Mouse (Mus musculus) frontal cortex, adult 2 months (tissue): ENCODE results near the gene P2ry13. TPM values are rescaled to one million over a fixed set of nuclear protein-coding genes. Genes with fewer than 3 reads are reported as not detected.
A peak's percentile ranks its signal among the peaks of the same experiment; 100 is the strongest.

Experiments used
- DNase-seq, 2 experiments: peaks; one replicate each; pipeline ENCODE4 v3.0.0; 2022; ENCODE audit warnings: low spot score in 1 of 2; ENCODE audit errors: extremely low spot score in 1 of 2
- polyA plus RNA-seq: library from polyadenylated mRNA; depleted of rRNA; stranded (reverse); fragments of >200 nt; gene quantifications from 2 replicates; pipeline ENCODE4 v1.2.3, GENCODE M21; 2012

Gene P2ry13
- polyA plus RNA-seq, 1 experiment, result 18.0 TPM

GRCm38 (mm10) chr3:59203802-59204520, 6.7 kb downstream of the P2ry13 start:
- DNase-seq, result no peak

DNA sequence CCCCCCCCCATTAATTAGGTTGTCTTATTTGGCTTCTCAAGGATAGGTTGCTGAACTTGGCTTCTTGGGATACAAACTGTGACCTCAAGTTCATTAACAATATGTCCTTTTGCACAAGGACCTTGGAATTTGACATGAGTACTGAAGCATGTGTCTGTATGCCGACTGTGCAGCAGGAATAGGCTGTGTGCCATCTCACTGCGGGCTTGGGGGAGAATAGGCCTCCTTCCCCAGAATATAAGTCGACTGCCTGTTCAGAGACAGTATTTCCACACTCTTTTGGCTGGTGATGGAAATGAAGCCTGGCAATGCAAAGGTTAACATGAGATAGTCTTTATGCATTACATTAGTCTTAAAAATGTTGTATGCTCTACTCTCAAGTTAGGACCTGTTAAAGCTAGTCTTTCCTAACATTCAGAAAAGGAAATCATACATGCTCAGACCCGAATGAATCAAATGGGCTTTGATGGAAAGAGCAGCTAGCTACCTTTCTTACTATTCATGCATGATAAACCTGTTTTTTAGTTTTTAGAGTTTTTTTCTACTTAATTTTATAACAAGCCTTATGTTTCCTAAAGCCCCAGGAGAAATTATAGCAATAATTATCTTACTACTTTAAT, 13.2 kb downstream of the P2ry13 start:
- DNase-seq, result no peak

DNA sequence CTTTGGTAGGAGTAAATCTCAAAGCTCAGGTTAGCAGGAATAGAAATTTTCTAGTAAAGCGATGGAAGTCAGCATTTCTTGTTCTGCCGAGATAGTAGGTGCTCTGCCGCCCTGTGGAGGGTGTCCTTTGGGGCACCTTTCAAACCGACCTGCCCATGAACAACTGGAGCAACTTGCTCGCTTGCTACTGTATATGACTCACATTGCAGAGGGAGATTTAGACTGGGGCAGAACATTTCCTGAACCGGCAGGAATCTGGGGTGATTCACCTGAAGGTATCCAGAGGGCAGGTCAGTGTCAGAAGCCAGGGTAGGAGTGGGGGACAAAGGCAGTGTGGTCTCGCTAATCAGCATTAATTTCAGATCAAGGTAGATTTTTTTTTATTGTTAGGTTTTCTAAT, 15.7 kb downstream of the P2ry13 start, which contains the start of gene Gpr87:
Gene Gpr87 (minus strand): TSS at position 167 of the 400 bp plus-strand sequence.
- DNase-seq, result no peak

- DNase-seq, result no peak
Observed at GRCm38 (mm10) chr3:59194099-59194498, 16.6 kb downstream of the P2ry13 start.

DNA sequence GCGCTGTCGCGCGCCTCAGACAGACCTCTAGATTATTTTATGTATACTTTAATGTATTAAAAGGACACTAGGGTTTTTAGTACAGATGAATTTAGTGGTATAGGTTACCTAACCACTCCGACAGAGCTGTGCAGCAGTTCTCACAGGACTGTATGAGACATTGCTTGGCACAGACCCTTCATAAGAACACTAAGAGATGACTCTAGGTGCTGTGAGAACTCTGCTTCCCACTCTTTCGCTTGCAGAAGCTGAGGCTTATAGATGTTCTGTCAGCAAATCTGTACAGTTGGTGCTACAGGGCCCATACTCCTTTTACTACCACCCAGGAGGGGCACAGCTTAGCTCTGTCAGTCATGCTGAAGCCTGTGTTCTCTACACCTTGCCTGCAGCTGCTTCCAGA, 19.0 kb downstream of the P2ry13 start:
- no peak for DNase-seq

GRCm38 (mm10) chr3:59187336-59187735, 23.3 kb downstream of the P2ry13 start:
- DNase-seq, result no peak

- DNase-seq, result no peak
Observed at GRCm38 (mm10) chr3:59185662-59186061, 25.0 kb downstream of the P2ry13 start.

DNA sequence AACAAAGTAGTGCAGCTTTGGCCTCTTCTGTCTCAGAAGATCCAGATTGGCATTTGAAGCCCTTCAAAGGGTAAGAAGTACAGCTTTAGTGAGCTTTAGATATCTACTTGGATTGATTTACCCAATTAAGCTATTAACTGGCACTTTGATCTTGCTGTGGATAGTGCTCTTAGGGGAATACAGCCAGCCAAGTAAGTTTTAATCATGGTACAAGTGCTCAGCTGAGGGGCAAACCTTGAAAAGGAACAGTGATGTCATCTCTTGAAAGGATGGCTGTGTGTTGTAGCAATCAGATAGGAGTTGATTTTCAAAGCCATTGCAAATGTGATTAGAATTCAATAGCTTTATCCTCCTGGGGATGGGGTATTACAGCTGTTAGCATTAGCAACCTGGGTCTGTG, 28.6 kb downstream of the P2ry13 start:
- no peak for DNase-seq

GRCm38 (mm10) chr3:59181134-59181533, 29.5 kb downstream of the P2ry13 start:
- DNase-seq, result no peak

DNA sequence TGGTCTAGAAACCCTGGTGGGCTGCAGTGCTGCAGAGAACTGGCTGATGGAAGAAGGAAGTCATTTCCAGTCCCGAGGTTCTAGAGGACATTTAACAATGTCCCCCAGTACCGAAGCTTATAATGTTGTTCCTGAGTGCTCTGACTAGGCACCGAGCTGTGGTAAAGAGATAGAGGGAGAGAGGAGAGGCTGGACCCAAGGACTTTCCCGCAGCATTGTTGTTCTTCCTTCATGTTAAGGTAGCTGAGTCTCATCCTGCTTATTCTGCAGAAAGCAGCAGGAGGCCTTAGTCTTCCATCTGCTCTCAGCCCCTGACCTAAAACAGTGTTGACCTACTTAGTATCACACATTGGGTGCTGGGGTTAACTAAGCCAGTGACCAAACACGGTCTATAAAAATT, 33.8 kb downstream of the P2ry13 start:
- no peak for DNase-seq

GRCm38 (mm10) chr3:59175234-59175633, 35.4 kb downstream of the P2ry13 start:
- peak in 1 of 2 experiments; percentile 71 for DNase-seq

- DNase-seq, result no peak
Observed at GRCm38 (mm10) chr3:59174426-59175154, 36.1 kb downstream of the P2ry13 start.

- DNase-seq, result no peak
Observed at GRCm38 (mm10) chr3:59169921-59170627, 40.6 kb downstream of the P2ry13 start.

DNA sequence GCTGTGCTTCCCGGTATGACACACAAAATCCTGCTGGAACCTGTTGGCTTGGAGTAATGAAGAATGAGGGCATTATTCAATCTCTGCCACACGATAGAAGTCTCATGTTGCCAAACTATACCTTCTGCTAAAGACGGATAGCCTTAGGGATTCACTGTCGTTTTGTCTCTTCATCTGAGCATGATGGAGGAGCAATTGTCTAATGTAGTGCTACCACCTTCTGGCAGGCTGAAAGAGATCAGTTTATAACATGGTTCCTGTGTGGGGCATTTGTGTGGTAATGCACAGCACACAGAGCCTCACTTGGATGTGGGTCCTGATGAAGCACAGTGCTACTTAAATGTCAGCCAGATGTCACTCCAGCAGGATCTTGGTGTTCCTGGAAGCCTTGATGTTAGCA, 41.5 kb downstream of the P2ry13 start:
- no peak for DNase-seq

DNA sequence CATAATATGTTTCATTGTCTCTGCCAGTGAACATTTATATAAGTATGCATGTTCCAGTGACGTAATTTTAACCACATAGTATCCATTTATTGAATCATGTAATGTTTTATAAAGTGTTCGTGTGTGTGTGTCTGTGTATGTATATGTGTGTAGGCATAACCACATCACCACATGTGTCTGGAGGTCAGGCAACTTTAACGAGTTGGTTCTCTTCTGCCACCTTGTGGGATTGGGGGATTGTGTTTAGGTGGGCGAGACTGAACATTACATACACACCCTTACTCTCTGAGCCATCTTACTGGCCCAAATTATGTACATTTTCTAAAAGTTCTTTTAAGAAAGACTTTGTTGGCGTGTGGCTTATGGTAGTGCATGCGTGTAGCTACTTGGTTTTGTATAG, 42.2 kb downstream of the P2ry13 start:
- no peak for DNase-seq

DNA sequence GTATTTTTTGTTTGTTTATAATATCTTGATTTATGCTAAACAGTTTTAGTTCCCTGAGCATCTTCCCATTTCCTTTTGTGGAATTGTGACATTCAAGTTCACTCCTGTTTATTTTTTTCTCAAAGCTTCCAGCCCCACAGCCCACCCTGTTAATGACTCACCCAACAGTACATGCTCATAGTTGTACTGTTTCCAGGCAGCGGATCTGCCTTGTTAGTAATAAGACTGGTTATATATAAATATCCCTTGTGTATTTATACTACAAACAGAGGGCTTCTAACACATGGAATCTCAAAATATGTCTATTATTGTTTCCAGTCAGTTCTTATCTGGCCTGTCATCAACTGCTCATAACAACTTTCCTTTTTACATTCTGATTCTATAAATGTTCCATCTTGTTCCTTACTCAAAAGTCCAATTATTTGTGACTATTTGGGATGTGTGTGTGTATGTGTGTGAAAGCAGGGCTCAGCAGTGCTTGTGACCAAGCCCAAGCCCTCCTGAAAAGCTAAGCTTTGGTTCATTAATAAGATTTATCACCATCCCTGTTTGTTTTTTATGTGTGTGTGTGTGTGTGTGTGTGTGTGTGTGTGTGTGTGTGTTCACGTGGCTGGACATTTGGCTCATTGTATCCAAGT, 43.1 kb downstream of the P2ry13 start:
- peak in 1 of 2 experiments; percentile 45 for DNase-seq

GRCm38 (mm10) chr3:59160465-59160864, 50.2 kb downstream of the P2ry13 start:
- no peak for DNase-seq
